8 mouse cellular contexts compared by ENCODE assay signal in genomic region chrX:48519549-48520085, GRCm38 (mm10). TPM values are rescaled to one million over a fixed set of nuclear protein-coding genes. Genes with fewer than 3 reads are reported as not detected.
A peak's percentile ranks its signal among the peaks of the same experiment; 100 is the strongest.
DNase-seq lines count a peak whose midpoint lies in the region; ATAC-seq and TF ChIP-seq lines count a peak whose summit lies in the region.

No protein-coding gene starts in this region.

- no peaks in the 10 kb centered on the region for H3K9me3 ChIP-seq in kidney, embryonic 16.5 days (ENCODE audit: low read length)
- H3K9me3 ChIP-seq in hindbrain, embryonic 11.5 days (ENCODE audit: control insufficient read depth, low read length): no peaks in the 10 kb centered on the region
- no peaks in the 10 kb centered on the region for H3K9me3 ChIP-seq in midbrain, embryonic 11.5 days (ENCODE audit: control insufficient read depth, low read length)

- no peak for TF ChIP-seq POLR2A in cortical plate, adult 2 months (IDR thresholded peaks at IDR 0.05; ENCODE audit: extremely low read depth, insufficient read depth, low read length)

- H3K4me3 ChIP-seq in kidney, embryonic 16.5 days (ENCODE audit: low read length): peak overlapping the region; percentile 51
- H3K4me3 ChIP-seq in cortical plate, adult 2 months (ENCODE audit: insufficient read depth, low read length): peak overlapping the region; percentile 89
- H3K4me3 ChIP-seq in hindbrain, embryonic 11.5 days (ENCODE audit: low read depth, low read length): peak overlapping the region; percentile 45
- H3K4me3 ChIP-seq in midbrain, embryonic 11.5 days (ENCODE audit: low read depth, low read length): peak overlapping the region; percentile 41

- ATAC-seq in kidney, embryonic 16.5 days (ENCODE audit: low FRiP score, low TSS enrichment): no peak; the same call in 1 of the 2 replicates
- peak; percentile 2 for ATAC-seq in hindbrain, embryonic 11.5 days (ENCODE audit: low FRiP score)
- ATAC-seq in midbrain, embryonic 11.5 days (ENCODE audit: low FRiP score): peak; percentile 12; the same call in 1 of the 2 replicates

- DNase-seq in kidney, postnatal 25 days: no peak
- DNase-seq in hindbrain, embryonic 11.5 days (ENCODE audit: low spot score): no peak
- peak; percentile 82 for DNase-seq in midbrain, embryonic 11.5 days (ENCODE audit: low spot score, missing footprints)
- DNase-seq in layer of hippocampus, postnatal 25 days (ENCODE audit: extremely low spot score in 1 of 2, low spot score in 1 of 2): no peak
- no peak for DNase-seq in ovary, postnatal 14 days (ENCODE audit: low spot score)
- DNase-seq in gastrocnemius, postnatal 36 days: no peak

- WGBS in kidney, embryonic 16.5 days: 23% methylated on average over 20 of the region's 20 CpGs
- 15% methylated on average over 20 of the region's 20 CpGs for WGBS in hindbrain, embryonic 11.5 days
- WGBS in midbrain, embryonic 11.5 days: 15% methylated on average over 20 of the region's 20 CpGs

- TF ChIP-seq CTCF in cortical plate, adult 2 months (IDR thresholded peaks at IDR 0.05; ENCODE audit: extremely low read depth, insufficient read depth, low read length): no peak

- no peak overlapping the region for H3K27ac ChIP-seq in kidney, embryonic 16.5 days (ENCODE audit: low read length)
- peak overlapping the region; percentile 87 for H3K27ac ChIP-seq in cortical plate, adult 2 months (ENCODE audit: insufficient read depth, low read length)
- peak overlapping the region; percentile 79 for H3K27ac ChIP-seq in hindbrain, embryonic 11.5 days (ENCODE audit: low read depth, low read length)
- no peak overlapping the region; the same call in 1 of the 2 replicates for H3K27ac ChIP-seq in midbrain, embryonic 11.5 days (ENCODE audit: low read depth, low read length)

- no peaks in the 10 kb centered on the region for H3K27me3 ChIP-seq in kidney, embryonic 16.5 days (ENCODE audit: insufficient read depth, low read length)
- H3K27me3 ChIP-seq in hindbrain, embryonic 11.5 days (ENCODE audit: control insufficient read depth, insufficient read depth, low read length): no peaks in the 10 kb centered on the region
- H3K27me3 ChIP-seq in midbrain, embryonic 11.5 days (ENCODE audit: control insufficient read depth, insufficient read depth, low read length): no peaks in the 10 kb centered on the region

- peak overlapping the region; percentile 62 for H3K9ac ChIP-seq in kidney, embryonic 16.5 days (replicated peaks; ENCODE audit: low read length)
- peak overlapping the region; percentile 76 for H3K9ac ChIP-seq in hindbrain, embryonic 11.5 days (ENCODE audit: low read depth, low read length)
- H3K9ac ChIP-seq in midbrain, embryonic 11.5 days (ENCODE audit: low read length): peak overlapping the region; percentile 63

- H3K4me1 ChIP-seq in kidney, embryonic 16.5 days (ENCODE audit: insufficient read depth, low read length): no peaks in the 10 kb centered on the region
- H3K4me1 ChIP-seq in cortical plate, adult 2 months (ENCODE audit: control insufficient read depth, insufficient read depth, low read length): no peaks in the 10 kb centered on the region
- H3K4me1 ChIP-seq in hindbrain, embryonic 11.5 days (replicated peaks; ENCODE audit: control insufficient read depth, insufficient read depth, low read length): no peaks in the 10 kb centered on the region
- no peaks in the 10 kb centered on the region for H3K4me1 ChIP-seq in midbrain, embryonic 11.5 days (ENCODE audit: control insufficient read depth, insufficient read depth, low read length)

- H3K4me2 ChIP-seq in kidney, embryonic 16.5 days (replicated peaks; ENCODE audit: low read depth, low read length): peak overlapping the region; percentile 84
- peak overlapping the region; percentile 68 for H3K4me2 ChIP-seq in hindbrain, embryonic 11.5 days (replicated peaks; ENCODE audit: low read depth, low read length)
- H3K4me2 ChIP-seq in midbrain, embryonic 11.5 days: peak overlapping the region; percentile 49

- intact Hi-C loops in gastrocnemius, postnatal 36 days (cut with DNase I): no loop called here

- no peaks in the 10 kb centered on the region for H3K36me3 ChIP-seq in kidney, embryonic 16.5 days (ENCODE audit: insufficient read depth, low read length)
- no peaks in the 10 kb centered on the region for H3K36me3 ChIP-seq in hindbrain, embryonic 11.5 days (ENCODE audit: control insufficient read depth, insufficient read depth, low read length)
- H3K36me3 ChIP-seq in midbrain, embryonic 11.5 days (ENCODE audit: control insufficient read depth, insufficient read depth, low read length): no peaks in the 10 kb centered on the region

RNA-seq across cellular contexts. Expression of gene Rab33a, which starts 0.5 kb away (rescaled TPM):
- 2.3 TPM in 2 replicates for polyA plus RNA-seq in kidney, embryonic 16.5 days (2015; fragmentation: Nextera tagmentation; extraction: Ambion mirVana)
- polyA plus RNA-seq in cortical plate, adult 2 months (2012; rRNA removed): 70.6 and 73.8 TPM in 2 replicates
- 31.6 and 32.9 TPM in 2 replicates for polyA plus RNA-seq in hindbrain, embryonic 11.5 days (2014; fragmentation: Nextera tagmentation; extraction: Ambion mirVana)
- 25.2 and 27.3 TPM in 2 replicates for polyA plus RNA-seq in midbrain, embryonic 11.5 days (2014; fragmentation: Nextera tagmentation; extraction: Ambion mirVana)
- 10 to 100 TPM; 24.6 to 25.1 TPM for total RNA-seq in layer of hippocampus, postnatal 25 days (2021)
- not detected for total RNA-seq in gastrocnemius, postnatal 36 days (2021)

RNA-seq across cellular contexts. Expression of gene Aifm1, which starts 6.3 kb away (rescaled TPM):
- polyA plus RNA-seq in kidney, embryonic 16.5 days (2015; fragmentation: Nextera tagmentation; extraction: Ambion mirVana): 105 and 106 TPM in 2 replicates
- polyA plus RNA-seq in cortical plate, adult 2 months (2012; rRNA removed): 28.0 and 31.5 TPM in 2 replicates
- polyA plus RNA-seq in hindbrain, embryonic 11.5 days (2014; fragmentation: Nextera tagmentation; extraction: Ambion mirVana): 63.6 and 78.5 TPM in 2 replicates
- 75.5 and 79.9 TPM in 2 replicates for polyA plus RNA-seq in midbrain, embryonic 11.5 days (2014; fragmentation: Nextera tagmentation; extraction: Ambion mirVana)
- 10 to 100 TPM; 27.6 to 28.7 TPM for total RNA-seq in layer of hippocampus, postnatal 25 days (2021)
- total RNA-seq in gastrocnemius, postnatal 36 days (2021): 10 to 100 TPM; 39.0 to 44.7 TPM

RNA-seq across cellular contexts. Expression of gene Elf4, which starts 56.7 kb away (rescaled TPM):
- polyA plus RNA-seq in kidney, embryonic 16.5 days (2015; fragmentation: Nextera tagmentation; extraction: Ambion mirVana): 5.1 and 5.8 TPM in 2 replicates
- polyA plus RNA-seq in cortical plate, adult 2 months (2012; rRNA removed): 0.76 and 0.79 TPM in 2 replicates
- 1.9 and 2.3 TPM in 2 replicates for polyA plus RNA-seq in hindbrain, embryonic 11.5 days (2014; fragmentation: Nextera tagmentation; extraction: Ambion mirVana)
- 2.0 and 2.2 TPM in 2 replicates for polyA plus RNA-seq in midbrain, embryonic 11.5 days (2014; fragmentation: Nextera tagmentation; extraction: Ambion mirVana)
- under 1 TPM; 0.47 to 0.73 TPM for total RNA-seq in layer of hippocampus, postnatal 25 days (2021)
- 1 to 10 TPM; 1.9 to 2.0 TPM for total RNA-seq in gastrocnemius, postnatal 36 days (2021)

Comparison
In these comparisons a context has a peak if more than half of its experiments do, and no peak if none do; other contexts are left out.
1. H3K27ac ChIP-seq: peak in cortical plate, adult 2 months (single experiment) and hindbrain, embryonic 11.5 days (single experiment); none in kidney, embryonic 16.5 days (single experiment) and midbrain, embryonic 11.5 days (single experiment).
2. Peak in every context shown above with its lines, with median percentiles within 50 percentile points of each other: H3K4me2 ChIP-seq, H3K4me3 ChIP-seq and H3K9ac ChIP-seq.